Mouse (Mus musculus) intestine, embryonic 14.5 days (tissue): ENCODE data around the gene Zbtb8os. TPM values are rescaled to one million over a fixed set of nuclear protein-coding genes. Genes with fewer than 3 reads are reported as not detected.
A peak's percentile ranks its signal among the peaks of the same experiment; 100 is the strongest.

Experiments used
- ATAC-seq: fragments of 200-750 bp; cut with Nextera tagmentation; replicated peaks from 2 replicates; pipeline ENCODE4 v1.8.0; 2017; ENCODE audit warnings: low read depth, moderate number of reproducible peaks, moderate TSS enrichment, moderate library complexity; ENCODE audit not compliant: low FRiP score, low TSS enrichment
- DNase-seq: peaks from one replicate; pipeline ENCODE4 v3.0.0-alpha.2; 2018; ENCODE audit warnings: low spot score
- H3K27ac ChIP-seq: fragments of 300-500 bp; sonication (generic); 2 replicates; pipeline ENCODE4 v1.5.1; 2014; ENCODE audit warnings: low read depth, mild to moderate bottlenecking, control low read depth
- H3K27me3 ChIP-seq: fragments of 300-500 bp; sonication (generic); replicated peaks from 2 replicates; pipeline ENCODE4 v1.6.1; 2014; ENCODE audit warnings: low read length, control low read depth; ENCODE audit not compliant: control insufficient read depth, insufficient read depth
- H3K36me3 ChIP-seq: fragments of 300-500 bp; sonication (generic); 2 replicates; pipeline ENCODE4 v1.6.1; 2014; ENCODE audit warnings: low read length, control low read depth; ENCODE audit not compliant: control insufficient read depth, insufficient read depth
- H3K4me1 ChIP-seq: fragments of 300-500 bp; sonication (generic); replicated peaks from 2 replicates; pipeline ENCODE4 v1.6.1; 2014; ENCODE audit warnings: low read length, control low read depth, mixed read lengths; ENCODE audit not compliant: control insufficient read depth, insufficient read depth
- H3K4me2 ChIP-seq: fragments of 300-500 bp; sonication (generic); 2 replicates; pipeline ENCODE4 v1.6.1; 2014; ENCODE audit warnings: low read length
- H3K4me3 ChIP-seq: fragments of 300-500 bp; sonication (generic); 2 replicates; pipeline ENCODE4 v1.5.1; 2014; ENCODE audit warnings: low read depth, low read length, control low read depth, mixed read lengths
- H3K9ac ChIP-seq: fragments of 300-500 bp; sonication (generic); 2 replicates; pipeline ENCODE4 v1.6.1; 2014; ENCODE audit warnings: mild to moderate bottlenecking, low read length
- H3K9me3 ChIP-seq: fragments of 300-500 bp; sonication (generic); 2 replicates; pipeline ENCODE4 v1.6.1; 2016; ENCODE audit warnings: low read length, control low read depth; ENCODE audit not compliant: control insufficient read depth
- WGBS: fragments of 180-500 bp; shearing (Covaris S2); extraction: QIAGEN DNeasy Blood & Tissue Kit; methylation state at CpG from one replicate; pipeline ENCODE4 v1.1.7; 2014; 5-methylcytosine and 5-hydroxymethylcytosine counted together
- polyA plus RNA-seq: library from polyadenylated mRNA; unstranded; fragments of >200 nt; fragmentation: Nextera tagmentation; extraction: Ambion mirVana; gene quantifications from 2 replicates; pipeline ENCODE4 v1.2.1, GENCODE M21; 2014

The Zbtb8os gene
- polyA plus RNA-seq, 1 experiment from 2014 or later = 51.3 TPM

DNA sequence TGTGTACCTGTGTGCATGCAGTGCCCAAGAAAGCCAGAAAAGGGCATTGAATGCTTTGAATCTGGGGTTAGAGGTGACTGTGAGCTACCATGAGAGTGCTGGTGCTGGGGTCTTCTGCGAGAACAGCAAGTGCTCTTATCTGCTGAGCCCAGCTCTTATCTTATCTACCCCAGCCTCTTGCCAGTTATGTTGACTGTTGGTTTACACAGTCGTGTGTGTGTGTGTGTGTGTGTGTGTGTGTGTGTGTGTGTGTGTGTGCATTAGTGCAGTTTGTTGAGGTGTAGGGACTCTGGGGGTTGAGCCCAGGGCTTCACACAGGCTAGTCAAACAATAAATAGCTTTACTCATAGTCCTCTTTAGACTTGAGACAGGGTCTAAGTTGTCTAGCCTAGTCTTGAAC, 40.3 kb upstream of the Zbtb8os start:
- ATAC-seq (no peak), DNase-seq (no peak)
- H3K4me1 ChIP-seq = peaks cover 4% of the 10 kb centered on the region
- no peak overlapping the region for H3K9ac ChIP-seq
- H3K36me3 ChIP-seq = no peaks in the 10 kb centered on the region
- H3K27me3 ChIP-seq = no peaks in the 10 kb centered on the region
- H3K27ac ChIP-seq = no peak overlapping the region
- no peak overlapping the region for H3K4me2 ChIP-seq
- H3K9me3 ChIP-seq = no peaks in the 10 kb centered on the region
- 52% methylated on average over 2 of the region's 2 CpGs for WGBS
- no peak overlapping the region for H3K4me3 ChIP-seq

DNA sequence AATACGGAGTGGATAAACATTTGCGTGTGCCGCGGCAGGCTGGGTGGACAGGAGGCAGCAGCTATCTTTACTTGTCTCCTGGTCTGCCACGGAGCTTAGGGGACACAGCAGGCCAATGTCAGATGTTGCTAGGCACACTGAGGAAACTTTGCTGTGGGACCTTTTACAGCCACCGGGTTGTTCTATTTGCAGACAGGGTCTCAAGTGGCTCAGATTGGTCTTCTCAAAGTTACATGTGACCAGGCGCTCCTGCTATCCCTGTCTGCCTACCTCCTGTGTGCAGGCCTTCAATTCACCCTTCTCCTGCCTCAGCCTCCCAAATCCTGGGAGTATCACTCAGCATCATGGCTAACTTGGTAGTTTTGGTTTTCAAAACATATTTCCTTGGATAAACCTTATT, 39.4 kb upstream of the Zbtb8os start:
- Histone ChIP-seq H3K9me3 (peaks cover 3% of the 10 kb centered on the region; the same call in 1 of the 2 replicates), H3K4me3 (no peak overlapping the region), H3K36me3 (no peaks in the 10 kb centered on the region), H3K27ac (no peak overlapping the region), H3K9ac (no peak overlapping the region), H3K4me2 (no peak overlapping the region), H3K4me1 (peaks cover 4% of the 10 kb centered on the region), H3K27me3 (no peaks in the 10 kb centered on the region)
- DNase-seq (no peak), ATAC-seq (no peak)
- WGBS = 67% methylated on average over 7 of the region's 7 CpGs

DNA sequence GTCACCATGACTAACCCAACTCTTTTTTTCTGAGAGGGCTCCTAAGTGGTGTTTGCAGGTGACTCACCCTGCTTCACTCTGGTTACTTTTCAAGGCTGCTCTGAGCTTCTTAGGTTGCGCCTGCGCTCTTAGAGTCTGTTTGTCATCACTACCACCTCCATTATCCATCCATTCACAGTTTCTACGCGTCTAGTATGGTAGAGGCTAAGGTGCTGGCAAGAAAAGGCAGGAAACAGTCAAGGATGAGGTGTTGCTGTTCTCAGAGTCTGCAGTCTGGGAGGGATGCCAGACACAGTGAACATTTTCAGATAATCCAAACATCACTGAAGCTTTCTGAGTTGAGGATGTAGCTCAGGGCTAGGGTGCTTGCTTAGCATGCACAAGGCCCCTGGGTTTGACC, 37.8 kb upstream of the Zbtb8os start:
- no peak overlapping the region for H3K9ac ChIP-seq
- peaks cover 4% of the 10 kb centered on the region for H3K4me1 ChIP-seq
- WGBS = 50% methylated on average over 4 of the region's 4 CpGs
- H3K4me3 ChIP-seq = no peak overlapping the region
- H3K36me3 ChIP-seq = no peaks in the 10 kb centered on the region
- H3K9me3 ChIP-seq = peaks cover 3% of the 10 kb centered on the region; the same call in 1 of the 2 replicates
- DNase-seq (no peak), ATAC-seq (peak; percentile 58; the same call in 1 of the 2 replicates)
- no peaks in the 10 kb centered on the region for H3K27me3 ChIP-seq
- H3K4me2 ChIP-seq = peak overlapping the region; percentile 13; the same call in 1 of the 2 replicates
- peak overlapping the region; percentile 70; the same call in 1 of the 2 replicates for H3K27ac ChIP-seq

DNA sequence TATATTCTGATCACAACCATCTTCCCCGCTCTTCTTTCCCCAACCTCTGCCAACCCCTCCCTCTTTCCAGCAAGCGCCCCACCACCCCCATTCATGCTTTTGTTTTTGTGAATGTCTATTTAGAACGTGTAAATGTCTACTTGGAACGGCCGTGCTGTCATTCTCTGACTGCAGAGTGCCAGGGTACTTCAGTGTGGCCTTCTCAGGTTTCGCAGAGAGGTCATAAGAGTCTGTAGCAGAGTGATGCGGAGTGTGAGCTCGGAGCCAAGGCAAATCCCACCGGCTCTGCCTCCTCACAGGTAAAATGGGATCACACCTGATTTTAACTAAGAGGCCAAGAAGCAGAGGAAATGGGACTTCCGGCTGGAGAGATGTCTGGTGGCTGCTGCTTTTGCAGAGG, 36.4 kb upstream of the Zbtb8os start:
- H3K36me3 ChIP-seq = no peaks in the 10 kb centered on the region
- no peak overlapping the region for H3K4me3 ChIP-seq
- H3K27ac ChIP-seq = no peak overlapping the region
- H3K4me2 ChIP-seq = no peak overlapping the region
- H3K9me3 ChIP-seq = peaks cover 3% of the 10 kb centered on the region; the same call in 1 of the 2 replicates
- 50% methylated on average over 10 of the region's 10 CpGs for WGBS
- no peak overlapping the region for H3K9ac ChIP-seq
- peaks cover 4% of the 10 kb centered on the region for H3K4me1 ChIP-seq
- no peaks in the 10 kb centered on the region for H3K27me3 ChIP-seq
- ATAC-seq (no peak), DNase-seq (no peak)

DNA sequence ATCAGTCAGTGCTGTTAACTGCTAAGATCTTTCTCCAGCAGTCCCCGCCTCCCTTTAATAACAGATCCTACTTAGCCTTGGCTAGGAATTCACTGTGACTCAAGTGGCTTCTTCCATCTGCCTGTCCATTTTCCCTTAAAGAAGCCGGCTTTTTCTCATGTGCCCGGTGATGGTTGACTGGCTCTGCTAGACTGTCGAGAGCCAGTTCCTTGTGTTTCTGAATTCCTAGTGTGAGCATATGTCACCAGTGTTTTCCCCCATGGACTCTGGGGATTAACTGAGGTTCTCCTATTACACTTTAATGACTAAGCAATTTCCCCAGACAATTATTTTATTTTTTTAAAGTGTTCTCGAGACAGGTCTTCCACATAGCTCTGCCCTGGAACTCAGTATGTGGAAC, 32.1 kb upstream of the Zbtb8os start:
- Histone ChIP-seq H3K4me1 (no peaks in the 10 kb centered on the region), H3K36me3 (peaks cover 24% of the 10 kb centered on the region), H3K9me3 (peaks cover 3% of the 10 kb centered on the region; the same call in 1 of the 2 replicates), H3K4me3 (no peak overlapping the region), H3K27me3 (no peaks in the 10 kb centered on the region), H3K4me2 (no peak overlapping the region), H3K27ac (no peak overlapping the region), H3K9ac (no peak overlapping the region)
- 81% methylated on average over 5 of the region's 5 CpGs for WGBS
- no peak for ATAC-seq
- no peak for DNase-seq

DNA sequence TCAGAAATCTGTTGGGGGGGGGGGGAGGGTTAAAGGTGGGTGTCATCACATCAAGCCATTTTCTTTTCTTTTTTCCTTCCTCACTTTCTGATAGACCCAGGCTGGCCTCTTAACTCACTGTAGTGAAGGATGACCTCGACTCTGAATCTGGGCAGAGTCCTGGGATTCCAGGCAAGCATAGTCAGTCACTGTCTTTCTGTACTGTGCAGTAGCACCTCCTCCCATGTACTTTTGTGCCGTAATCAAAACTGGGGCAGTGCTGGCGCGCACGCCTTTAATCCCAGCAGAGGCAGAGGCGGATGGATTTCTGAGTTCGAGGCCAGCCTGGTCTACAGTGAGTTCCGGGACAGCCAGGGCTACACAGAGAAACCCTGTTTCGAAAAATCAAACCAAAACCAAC, 31.7 kb upstream of the Zbtb8os start:
- Histone ChIP-seq H3K4me1 (no peaks in the 10 kb centered on the region), H3K36me3 (peaks cover 28% of the 10 kb centered on the region), H3K9ac (no peak overlapping the region), H3K4me2 (no peak overlapping the region), H3K4me3 (no peak overlapping the region), H3K27ac (no peak overlapping the region), H3K9me3 (peaks cover 3% of the 10 kb centered on the region; the same call in 1 of the 2 replicates), H3K27me3 (no peaks in the 10 kb centered on the region)
- DNase-seq = no peak
- 85% methylated on average over 9 of the region's 9 CpGs for WGBS
- ATAC-seq = peak; percentile 60; the same call in 1 of the 2 replicates

DNA sequence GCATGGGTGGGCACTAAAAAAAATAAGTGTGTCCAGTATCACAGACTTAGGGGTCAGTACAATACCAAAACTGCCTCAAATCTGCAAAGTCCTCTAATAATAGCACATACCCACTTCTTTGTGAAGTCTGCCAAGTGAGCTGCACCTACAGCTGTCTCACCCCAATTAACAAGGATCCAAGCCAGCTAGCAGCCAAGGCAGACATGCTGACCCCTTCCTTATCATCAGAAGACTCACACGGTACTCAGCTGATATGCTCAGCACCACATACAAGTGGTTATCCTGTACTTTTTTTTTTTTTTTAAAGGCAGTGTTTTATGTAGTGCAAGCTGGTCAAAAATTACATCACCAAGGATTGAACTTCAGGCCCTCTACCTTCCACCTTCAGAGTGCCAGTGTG, 31.2 kb upstream of the Zbtb8os start:
- ATAC-seq = no peak

DNA sequence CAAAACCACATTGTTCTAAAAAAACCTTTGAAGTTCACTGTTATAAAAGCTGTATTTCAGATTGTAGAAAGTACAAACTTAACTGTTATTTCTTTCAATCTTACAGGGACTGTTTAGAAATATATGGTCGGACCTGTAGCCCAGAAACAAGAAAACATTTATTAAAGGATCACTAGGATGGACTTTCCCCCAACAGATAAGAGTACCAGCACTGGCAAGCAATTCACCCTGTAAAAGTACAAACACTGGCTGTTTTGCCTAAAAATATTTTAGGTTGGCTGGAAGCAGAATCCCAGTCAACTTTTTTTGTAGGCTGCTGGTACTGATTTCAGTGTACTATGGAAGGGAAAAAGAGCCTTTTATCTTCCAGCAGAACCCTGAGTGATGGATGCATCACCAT, 27.6 kb upstream of the Zbtb8os start:
- DNase-seq (no peak), ATAC-seq (no peak)
- H3K27me3 ChIP-seq = no peaks in the 10 kb centered on the region
- no peaks in the 10 kb centered on the region for H3K4me1 ChIP-seq
- no peak overlapping the region for H3K4me3 ChIP-seq
- H3K36me3 ChIP-seq = peaks cover 63% of the 10 kb centered on the region
- 87% methylated on average over 1 of the region's 1 CpGs for WGBS
- H3K4me2 ChIP-seq = no peak overlapping the region
- no peak overlapping the region for H3K9ac ChIP-seq
- no peak overlapping the region for H3K27ac ChIP-seq
- H3K9me3 ChIP-seq = no peaks in the 10 kb centered on the region

More for the DNA sequence above, 31.2 kb upstream of the Zbtb8os start:
- no peaks in the 10 kb centered on the region for H3K27me3 ChIP-seq
- H3K36me3 ChIP-seq = peaks cover 33% of the 10 kb centered on the region
- H3K9me3 ChIP-seq = peaks cover 3% of the 10 kb centered on the region; the same call in 1 of the 2 replicates
- no peak for DNase-seq
- no peak overlapping the region for H3K4me3 ChIP-seq
- no peaks in the 10 kb centered on the region for H3K4me1 ChIP-seq
- H3K27ac ChIP-seq = no peak overlapping the region
- H3K4me2 ChIP-seq = no peak overlapping the region
- 59% methylated on average over 1 of the region's 1 CpGs for WGBS
- H3K9ac ChIP-seq = no peak overlapping the region

DNA sequence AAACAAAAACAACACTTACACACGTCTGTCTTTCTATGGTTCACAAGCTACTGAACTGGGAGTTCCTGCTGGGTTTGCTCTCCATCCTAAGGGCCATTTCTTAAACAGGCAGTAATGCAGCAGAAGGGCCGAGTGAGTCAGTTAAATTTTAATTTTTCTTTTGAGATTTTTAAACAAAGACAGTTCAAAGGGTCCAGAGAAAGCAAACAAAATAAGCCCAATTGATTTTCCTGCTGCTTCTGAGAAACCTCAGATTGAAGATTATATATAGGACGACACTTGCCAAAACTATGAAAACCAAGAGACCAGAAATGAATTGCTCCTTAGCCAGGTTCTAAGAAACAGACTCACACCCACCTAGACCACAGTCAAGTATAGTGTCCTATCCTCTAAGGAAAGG, 21.6 kb upstream of the Zbtb8os start:
- DNase-seq (no peak), ATAC-seq (no peak)
- Histone ChIP-seq H3K27ac (no peak overlapping the region), H3K9me3 (no peaks in the 10 kb centered on the region), H3K4me1 (no peaks in the 10 kb centered on the region), H3K27me3 (no peaks in the 10 kb centered on the region), H3K9ac (no peak overlapping the region), H3K36me3 (peaks cover 94% of the 10 kb centered on the region), H3K4me3 (no peak overlapping the region), H3K4me2 (no peak overlapping the region)
- WGBS = 59% methylated on average over 3 of the region's 3 CpGs
